Mouse (Mus musculus): Measurements from ENCODE around the gene Sdhc.

Gene Sdhc

DNA sequence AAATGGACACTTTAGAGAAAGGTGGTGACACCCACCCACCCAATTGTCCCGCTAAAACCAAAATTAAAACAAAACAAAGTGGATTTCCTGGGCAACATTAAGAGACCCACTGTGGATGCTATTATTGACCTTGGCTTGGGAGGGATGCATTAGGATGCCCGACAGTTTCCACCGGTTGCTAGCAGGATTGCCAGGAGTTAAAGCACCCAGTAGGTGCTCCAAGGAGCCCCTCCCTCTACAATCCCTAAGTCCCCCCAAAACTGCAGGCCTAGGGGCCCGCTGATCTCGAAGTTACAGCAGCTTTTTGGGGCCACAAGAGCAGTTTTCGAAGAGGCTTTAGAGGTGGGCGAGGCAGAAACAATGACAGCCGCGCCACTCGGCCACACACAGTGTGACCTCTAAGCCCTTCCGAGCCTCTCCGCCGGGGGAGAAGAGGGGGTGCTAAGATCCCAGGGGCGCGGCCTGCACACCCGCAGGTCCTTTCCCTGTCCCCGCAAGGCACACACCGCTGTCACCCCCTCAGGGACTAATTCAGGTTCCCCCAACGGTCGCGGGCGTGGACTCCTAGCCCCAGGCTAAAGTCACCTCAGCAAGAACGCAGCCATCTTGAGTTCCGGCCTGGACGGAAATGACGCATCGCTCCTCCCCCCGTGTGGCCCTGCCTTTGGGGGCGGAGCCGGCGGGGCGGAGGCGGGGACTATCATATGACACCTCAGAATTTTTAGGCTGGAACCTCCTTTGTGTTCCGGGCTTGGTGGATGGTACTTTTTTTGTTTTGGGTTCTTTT lies at the start of gene Sdhc, which contains the start of gene Mpz:
TSS of gene Sdhc (minus strand) at position 630 of the 787 bp plus-strand sequence.
TSS of gene Mpz (plus strand) at position 738 of the 787 bp plus-strand sequence.
- ATAC-seq (ENCODE audit: low TSS enrichment) = peak; percentile 94

DNA sequence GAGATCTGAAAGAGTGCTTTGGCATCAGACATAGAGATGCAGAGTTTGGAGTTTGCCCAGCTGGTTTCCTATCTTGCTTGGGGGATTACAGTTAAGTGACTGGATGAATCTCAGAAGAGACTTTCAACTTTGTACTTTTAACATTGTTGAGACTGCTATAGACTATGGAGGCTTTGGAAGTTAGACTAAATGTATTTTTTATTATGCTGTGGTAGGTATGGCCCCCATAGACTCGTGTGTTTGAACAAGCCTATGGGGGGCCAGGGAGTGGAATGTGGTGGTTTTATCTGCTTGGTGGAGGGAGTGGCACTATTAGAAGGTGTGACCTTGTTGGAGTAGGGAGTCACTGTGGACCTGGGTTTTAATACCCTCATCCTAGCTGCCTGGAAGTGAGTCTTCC lies 49.1 kb upstream of the Sdhc start:
- ATAC-seq (ENCODE audit: low TSS enrichment) = no peak

DNA sequence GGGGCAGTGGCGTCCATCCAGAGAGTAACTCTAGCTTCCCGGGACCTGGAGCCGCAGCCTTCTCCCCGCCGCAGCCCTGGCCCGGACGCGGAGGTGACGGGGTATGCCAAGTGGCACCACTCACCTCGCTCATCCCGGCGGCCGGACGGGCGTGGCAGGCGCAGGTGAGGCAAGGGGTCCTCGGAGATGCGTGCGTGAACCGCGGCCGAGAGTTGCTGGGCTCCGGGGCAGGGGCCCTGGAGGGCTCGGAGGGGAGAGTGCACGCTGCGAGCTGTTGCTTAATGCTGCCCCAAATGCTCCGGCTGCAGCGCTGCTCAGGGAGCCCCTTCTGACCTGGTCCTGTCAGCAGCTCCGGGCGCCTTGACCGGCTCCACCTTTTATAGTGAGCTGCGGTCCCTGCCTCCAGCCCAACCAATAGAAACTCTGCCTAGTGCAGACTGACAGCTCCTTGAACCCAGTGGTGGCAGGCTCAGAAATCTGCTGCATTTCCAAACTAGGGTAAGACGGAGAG lies 45.5 kb upstream of the Sdhc start, which contains the start of gene Pcp4l1:
TSS of gene Pcp4l1 (minus strand) at position 382 of the 511 bp plus-strand sequence.
- ATAC-seq (ENCODE audit: low TSS enrichment) = peak; percentile 96

DNA sequence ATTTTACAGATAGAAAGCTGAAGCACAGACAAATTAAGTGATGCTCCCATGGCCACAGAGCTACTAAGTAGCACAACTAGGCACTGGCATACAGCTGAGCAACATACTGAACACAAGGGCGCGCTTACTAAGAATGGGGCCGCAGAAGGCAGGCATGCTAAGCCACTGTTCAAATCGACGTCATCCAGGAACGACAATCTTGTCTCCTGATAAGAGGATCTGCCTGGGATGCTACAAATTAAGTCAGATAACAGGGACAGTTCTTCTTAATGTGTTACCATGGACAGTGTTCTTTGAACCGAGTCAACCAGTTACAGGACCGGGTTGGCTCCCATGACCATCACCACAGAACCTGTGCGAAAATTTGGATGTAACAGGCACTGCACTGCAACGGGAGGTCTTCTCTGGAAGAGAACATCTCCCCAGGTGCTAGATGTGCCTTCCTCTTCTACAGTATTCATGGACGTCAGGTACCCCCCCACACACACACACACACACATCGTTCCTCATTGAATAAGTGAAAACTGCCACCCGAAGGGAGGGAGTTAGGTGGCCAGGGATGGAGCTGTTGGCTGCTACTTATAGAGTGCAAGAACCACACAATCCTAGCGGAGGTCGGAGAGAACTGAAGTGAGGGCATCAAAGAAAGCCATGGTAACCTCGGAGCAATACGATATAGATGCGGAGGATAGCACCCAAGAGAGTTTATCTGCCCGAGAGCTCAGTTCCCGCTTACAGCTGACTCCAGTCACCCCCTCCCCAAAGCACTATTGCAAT lies 44.8 kb upstream of the Sdhc start:
- ATAC-seq (ENCODE audit: low TSS enrichment) = no peak

DNA sequence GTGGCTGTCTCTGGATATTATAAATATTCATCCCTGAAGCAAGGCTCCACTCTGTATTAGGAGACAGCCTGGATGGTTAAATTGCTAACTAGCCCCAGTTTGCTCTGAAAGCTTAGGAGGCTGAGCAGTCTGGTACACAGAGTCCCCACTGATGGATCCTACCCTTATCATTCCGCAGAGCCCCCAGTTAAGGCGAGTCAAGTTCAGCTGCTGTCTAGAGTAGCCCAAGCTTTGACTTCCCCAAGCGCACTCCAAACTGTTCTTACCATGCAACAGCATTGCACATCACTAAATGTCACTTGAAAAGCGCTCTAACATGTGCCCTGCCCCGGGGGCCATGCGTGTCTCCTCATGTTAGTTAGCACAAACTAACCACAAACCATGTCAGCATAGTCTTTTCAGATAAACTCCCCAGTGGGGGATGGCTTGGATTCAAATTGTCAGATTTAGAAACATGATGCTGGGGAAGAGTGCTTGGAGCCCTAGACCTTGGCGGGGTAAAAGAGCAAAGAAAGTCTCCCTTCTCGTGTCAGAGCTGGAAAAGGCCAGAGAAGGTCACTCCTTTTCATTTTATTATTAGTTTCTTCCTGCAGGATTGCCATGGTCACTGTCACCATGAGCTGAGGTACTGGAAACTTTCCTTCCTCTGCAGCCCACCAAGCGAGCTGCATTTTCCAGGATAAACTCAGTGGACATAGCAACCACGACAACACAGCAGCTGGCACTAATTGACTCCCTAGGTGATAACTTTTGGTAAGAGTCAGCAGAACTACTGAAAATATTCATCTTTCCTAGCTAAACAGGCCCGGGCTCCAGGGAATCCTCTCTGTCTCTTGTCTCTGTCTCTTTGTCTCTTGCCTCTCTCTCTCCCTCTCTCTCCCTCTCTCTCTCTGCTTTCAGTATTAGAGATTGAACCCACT lies 43.8 kb upstream of the Sdhc start:
- no peak for ATAC-seq (ENCODE audit: low TSS enrichment)

DNA sequence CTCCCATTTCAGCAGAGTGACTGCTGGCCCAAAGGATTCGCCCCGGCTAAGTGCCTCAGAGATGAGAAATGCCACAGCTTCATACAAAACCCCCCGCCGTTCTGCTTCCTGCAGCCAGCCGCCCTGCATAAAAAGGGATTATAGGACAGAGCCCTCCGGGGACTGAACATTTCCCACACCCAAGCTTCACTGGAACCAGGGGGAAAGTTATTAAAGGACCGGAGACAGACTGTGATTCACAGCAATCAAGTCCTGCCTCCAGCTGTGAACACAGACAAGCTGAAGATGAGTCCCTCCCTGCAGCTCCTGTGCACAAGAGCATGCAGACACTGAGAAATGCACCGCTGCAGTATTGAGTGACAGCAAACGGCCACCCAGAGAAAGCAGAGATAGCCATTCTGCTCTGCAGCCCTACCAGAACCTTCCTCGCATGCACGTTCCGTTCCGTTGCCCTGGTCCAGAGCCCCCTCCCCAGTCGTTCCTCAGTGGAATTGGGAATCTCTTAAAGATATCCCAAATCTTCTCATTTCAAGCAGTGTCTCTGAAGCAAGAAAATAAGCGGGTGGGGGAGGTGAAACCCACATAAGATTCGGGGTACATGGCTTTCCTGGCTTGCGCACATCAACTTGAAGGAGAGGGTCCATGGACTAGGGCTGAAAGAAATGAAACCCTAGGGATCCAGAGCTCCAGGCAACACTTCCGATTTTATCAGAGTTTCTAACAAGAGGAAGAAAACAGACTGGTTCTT lies 42.9 kb upstream of the Sdhc start:
- ATAC-seq (ENCODE audit: low TSS enrichment) = peak; percentile 45; the same call in 1 of the 2 replicates

DNA sequence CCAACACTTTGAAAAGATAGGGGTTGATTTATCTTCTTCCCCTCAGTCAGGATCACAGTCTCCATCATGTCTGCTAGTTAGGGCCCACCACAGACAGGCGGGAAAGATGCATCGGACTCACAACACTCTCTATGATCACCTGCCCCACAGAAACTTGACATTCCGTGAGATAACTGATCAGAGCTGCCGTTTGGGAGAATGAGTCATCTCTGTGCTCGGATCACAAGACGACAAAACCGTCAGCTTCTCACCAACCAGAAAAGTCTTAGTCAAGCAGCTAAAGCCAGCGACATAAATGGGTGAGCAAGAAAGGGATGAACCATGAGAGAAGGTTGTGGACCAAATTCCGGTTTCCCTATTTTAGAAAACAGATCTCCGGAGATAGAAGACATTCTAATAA lies 41.9 kb upstream of the Sdhc start:
- ATAC-seq (ENCODE audit: low TSS enrichment) = no peak

DNA sequence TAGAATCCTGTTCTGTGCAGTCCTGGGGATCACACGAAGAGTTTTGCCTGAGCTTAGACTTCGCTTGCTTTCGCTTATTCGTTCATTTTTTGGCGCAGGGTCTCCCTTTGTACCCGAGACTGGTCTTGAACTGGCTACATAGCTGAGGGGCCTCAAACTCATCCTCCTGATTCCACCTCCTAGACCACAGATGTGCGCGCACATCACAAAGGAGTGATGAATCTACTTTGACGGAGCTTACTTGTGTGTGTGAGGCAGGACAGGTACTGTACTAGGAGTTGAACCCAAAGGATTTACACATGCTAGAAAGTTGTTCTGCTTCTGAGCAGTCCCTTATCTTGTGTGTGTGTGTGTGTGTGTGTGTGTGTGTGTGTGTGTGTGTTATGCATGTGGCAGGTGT lies 40.4 kb upstream of the Sdhc start:
- no peak for ATAC-seq (ENCODE audit: low TSS enrichment)

DNA sequence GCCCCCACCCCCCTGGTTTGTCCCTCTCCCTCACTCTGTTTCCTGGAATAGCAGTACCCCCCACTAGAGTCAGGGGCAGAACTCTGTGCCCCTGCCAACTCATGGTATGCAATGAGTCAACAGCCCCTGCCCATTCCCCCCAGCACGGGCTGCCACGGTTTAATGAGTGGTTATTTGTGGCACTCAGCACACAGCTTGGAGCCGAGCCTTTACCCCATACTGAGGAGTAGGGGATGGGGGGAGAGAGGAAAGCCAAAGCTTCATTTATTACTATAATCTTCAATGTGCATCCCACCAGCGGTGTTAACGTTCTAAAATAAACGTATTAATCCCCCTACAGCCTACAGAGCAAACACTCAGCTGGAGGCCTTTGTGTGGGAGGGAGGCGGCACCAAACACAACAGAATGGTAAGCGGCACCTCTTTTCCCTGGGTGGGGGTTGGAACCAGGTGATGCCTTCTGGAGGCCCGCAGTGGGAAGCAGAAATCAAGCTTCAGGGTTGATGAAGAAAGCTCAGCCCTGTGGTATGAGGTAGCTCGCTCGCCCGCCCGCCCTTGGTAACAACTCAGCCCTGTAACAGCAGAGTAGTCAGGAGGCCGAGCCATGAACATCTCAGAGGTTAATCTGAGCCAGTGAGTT lies 39.2 kb upstream of the Sdhc start:
- ATAC-seq (ENCODE audit: low TSS enrichment) = no peak

DNA sequence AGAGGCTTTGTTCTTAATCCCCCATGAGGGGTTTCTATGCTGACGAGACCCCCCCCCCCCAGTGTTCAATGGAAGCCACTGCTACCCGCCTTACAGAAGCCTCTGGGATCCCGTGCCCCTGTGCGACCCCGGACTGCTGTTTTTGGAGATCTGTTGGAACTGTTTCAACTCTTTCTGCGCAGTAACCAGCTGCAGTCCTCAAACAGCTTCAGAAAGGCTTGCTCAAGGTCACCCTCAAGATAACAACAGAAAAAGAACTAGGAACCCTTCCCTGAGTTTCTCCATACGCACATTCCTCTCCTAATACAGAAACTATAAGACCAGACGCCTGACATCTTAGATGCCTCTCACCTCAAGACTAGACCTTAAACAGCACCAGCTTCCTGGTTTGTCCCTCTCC lies 38.6 kb upstream of the Sdhc start:
- ATAC-seq (ENCODE audit: low TSS enrichment) = no peak

DNA sequence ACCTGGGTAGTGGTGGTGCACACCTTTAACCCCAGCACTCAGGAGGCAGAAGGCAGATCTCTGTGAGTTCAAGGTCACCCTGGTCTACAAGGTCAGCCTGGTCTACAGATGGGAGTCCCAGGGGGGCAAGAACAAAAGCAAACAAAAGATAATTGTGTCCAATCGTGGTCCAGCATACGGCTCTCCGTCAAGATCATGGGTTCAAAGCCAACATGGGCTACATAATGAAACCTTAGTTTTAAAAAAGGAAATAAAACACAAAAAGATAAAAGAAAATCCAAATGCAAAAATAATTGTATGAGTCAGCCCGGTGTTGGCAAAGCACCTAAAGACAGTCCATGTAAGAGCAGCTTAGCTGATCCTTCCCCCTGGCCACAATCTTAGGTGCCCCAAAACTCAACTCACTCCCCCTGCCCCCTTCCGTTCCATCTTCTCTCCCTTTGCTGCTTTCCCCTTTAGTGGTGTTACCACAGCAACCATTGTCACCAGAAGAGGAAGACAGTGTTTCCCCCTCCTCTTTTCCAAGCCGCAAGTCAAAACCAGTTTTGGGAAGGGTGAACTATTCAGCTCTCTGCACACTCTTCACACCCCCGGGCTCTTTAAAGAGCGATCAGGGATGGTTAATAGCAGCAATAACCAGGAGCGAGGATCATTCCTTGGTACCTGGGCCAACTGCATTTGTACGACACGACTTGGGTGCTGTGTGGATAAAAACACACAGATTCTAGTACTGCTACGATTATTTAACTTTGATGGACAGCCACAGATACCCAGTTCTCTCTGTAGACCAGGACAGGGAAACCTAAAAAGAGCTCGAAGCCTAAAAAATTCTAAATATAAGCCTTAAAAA lies 37.7 kb upstream of the Sdhc start:
- no peak for ATAC-seq (ENCODE audit: low TSS enrichment)

DNA sequence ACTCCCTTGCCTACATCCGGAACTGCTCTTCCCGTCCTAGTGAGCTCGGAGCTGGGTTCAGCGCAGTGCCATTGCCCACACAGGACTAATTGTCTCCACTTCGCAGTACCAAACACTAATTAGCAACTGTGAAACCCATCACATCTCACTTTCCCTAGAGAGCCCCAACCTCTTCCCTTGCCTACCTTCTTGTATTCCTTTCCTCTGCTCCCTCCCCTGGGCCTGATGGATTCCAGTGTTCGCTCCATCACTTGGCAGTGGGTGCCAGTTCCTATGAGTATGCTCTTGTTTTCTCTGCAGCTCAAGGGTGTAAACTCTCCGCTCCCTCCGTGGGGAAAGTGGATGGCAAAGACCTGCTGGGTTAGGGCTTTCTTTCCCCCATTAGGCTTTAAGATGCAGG lies 35.3 kb upstream of the Sdhc start:
- ATAC-seq (ENCODE audit: low TSS enrichment) = no peak

DNA sequence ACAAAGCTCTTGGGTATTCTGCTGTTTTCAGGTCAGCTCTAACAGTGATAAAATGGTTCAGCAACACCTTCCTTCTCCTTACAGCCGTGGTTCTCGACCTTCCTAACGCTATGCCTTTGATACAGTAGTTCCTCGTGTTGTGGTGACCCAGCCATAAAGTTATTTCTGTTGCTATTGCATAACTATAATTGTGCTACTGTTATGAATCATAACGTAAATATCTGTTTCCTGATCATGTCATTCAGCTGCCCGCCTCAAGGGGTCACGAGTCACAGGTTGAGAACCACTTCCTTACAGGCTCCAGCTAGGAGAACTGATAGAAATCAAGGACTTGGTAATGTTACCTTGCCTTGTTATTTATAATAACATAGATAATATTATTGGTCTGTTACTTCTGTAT lies 33.9 kb upstream of the Sdhc start:
- no peak for ATAC-seq (ENCODE audit: low TSS enrichment)

DNA sequence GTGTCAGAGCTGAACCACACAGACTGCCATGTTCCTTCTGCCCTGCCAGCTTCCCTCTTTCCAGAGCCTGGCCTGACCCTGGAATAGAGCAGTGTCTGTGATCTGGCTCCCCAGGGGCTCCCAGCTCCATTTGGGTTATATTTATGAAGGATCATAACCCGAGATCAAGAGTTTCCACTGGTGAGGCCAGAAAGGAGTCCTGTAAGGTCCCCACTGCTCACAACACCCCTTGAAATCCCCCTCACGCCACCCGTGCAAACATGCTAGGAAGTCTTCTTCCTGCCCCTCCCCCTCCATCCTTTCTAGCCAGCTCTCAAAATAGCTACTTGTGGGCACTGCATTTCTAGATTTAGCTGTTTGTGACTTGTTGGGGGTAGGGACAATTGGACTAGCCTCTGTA lies 33.2 kb upstream of the Sdhc start:
- ATAC-seq (ENCODE audit: low TSS enrichment) = no peak

DNA sequence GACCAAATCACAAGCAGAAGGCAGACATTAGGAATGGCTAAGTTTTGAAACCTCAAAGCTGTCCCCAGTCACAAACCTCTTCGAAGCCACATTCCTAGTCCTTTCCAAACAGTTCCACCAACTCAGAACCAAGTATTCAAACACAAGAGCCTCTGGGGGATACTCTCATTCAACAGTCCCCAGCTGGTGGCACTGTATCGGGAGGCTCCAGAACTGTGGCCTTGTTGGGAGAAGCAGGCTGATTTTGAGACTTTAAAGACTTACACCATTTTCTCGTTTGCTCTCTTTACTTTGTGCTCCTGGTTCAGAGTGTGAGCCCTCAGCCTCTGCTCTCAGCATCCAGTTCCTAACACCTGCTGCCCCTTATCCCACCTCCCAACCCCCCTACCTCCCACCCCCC lies 32.6 kb upstream of the Sdhc start:
- no peak for ATAC-seq (ENCODE audit: low TSS enrichment)

DNA sequence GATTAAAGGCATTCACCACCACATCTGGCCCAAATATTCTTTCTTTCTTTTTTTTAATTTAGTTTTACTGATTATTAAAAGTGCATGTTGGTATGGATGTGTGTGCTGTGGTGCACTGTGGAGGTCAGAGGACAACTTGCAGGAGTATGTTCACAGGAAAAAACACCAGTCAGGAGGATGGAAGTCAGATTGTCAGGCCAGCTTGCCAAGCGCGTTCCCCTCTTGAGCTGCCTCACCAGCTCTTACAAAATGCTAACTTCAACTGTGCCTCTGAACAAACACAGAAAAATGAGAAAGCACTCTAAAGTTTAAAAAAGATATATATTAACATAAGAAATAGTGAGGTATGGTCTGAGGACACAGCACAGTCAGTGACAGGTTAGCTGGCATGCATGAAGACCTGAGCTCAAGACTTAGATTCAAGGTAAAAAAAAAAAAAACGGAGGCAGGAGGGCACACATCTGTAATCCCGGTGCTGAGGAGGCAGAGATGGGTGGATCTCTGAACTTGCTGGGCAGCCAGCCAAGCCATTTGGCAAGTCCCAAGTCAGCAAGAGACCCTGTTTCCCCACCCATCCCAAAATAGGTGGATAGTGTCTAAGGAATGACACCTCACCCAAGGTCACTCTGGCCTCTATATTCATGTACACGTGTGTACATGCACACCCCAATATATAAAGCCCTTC lies 29.2 kb upstream of the Sdhc start:
- ATAC-seq (ENCODE audit: low TSS enrichment) = no peak

DNA sequence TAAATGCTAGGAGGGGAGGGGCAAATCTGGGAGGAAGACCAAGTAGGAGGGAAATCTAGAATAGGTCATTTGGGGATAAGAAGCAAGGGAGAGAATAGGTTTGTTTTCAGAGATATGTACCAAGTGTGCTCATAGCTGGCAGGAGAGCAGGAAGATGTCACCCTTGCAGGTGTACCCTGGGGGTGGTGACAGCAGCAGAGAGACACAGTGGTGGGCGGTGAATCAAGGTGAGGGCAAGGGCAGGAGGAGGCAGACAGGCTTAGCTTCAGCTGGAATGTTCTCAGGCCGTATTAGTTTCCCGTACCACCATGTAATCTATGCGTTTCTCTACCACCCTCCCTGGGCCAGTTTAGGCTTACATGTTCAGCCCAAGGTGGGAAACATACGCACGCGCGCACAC lies 22.4 kb upstream of the Sdhc start:
- ATAC-seq (ENCODE audit: low TSS enrichment) = no peak

DNA sequence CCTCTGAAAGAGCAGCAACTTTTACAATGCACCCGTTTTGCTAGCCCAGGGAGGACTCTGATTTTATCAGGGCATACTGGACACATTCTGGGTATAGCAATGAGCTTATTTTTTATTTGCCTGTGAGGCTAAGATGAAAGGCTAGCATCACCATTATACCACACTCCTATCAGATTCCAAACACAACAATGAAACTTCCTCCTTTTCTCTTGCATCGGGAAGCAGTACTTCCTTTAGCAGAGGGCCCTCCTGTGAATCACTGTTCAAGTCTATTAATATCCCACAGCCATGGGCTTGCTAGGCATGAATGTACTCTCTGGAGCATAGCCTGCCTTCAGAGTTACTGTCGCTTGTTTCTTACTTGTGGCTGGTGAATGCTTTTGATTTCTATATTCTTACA lies 20.7 kb upstream of the Sdhc start:
- ATAC-seq (ENCODE audit: low TSS enrichment) = peak; percentile 70; the same call in 1 of the 2 replicates

DNA sequence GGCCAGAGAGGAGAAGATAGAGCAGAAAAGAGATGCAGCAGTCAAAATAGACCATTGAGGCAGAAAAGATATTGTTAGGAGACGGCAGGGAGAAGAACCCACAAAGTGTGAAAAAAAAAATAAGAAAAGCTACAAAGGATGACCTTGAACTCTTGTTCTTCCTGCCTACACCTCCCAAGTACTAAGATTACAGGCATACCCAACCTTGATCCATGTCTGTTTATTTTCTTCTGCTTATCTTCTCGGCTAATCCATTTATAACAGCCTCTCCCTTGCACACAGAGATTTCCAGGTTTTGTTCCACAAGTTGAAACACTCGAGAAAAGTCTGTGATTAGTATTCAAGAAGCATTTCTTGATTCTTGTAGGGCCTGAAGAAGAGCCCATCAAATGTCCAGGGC lies 19.5 kb upstream of the Sdhc start:
- ATAC-seq (ENCODE audit: low TSS enrichment) = no peak

All from frontal cortex, adult (tissue).